Mouse (Mus musculus) inflammation-experienced regulatory T-cells (primary cell): ENCODE measurements around the gene Olfr930. TPM values are rescaled to one million over a fixed set of nuclear protein-coding genes. Genes with fewer than 3 reads are reported as not detected.

ENCODE experiments used
- polyA plus RNA-seq, 2 experiments: library from polyadenylated mRNA; unstranded; fragments of 100-300 nt; shearing (Covaris generic); gene quantifications; one replicate each; pipeline ENCODE4 v1.2.1; 2017

The Olfr930 gene
- not detected for polyA plus RNA-seq

DNA sequence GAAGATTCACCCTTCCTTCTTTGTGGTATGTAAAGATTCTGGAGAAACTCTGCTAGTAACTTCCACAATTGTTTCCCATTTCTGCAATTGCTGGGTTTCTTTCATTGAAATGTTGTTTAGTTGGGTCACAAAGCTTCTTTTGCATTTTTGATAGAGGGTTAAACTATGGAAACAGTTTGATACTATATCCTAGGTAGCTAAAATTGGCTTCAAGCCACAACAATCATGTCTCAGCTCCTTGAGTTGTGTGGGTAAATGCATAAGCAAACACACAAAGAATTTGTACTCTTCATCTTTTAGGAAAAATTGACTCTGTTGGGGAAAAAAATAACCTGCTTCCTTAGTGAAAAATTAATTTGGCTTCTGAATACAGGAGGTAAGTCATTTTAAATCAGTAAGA, at the start of gene Olfr930:
Gene Olfr930 (plus strand): TSS at position 301 of the 400 bp plus-strand sequence.

DNA sequence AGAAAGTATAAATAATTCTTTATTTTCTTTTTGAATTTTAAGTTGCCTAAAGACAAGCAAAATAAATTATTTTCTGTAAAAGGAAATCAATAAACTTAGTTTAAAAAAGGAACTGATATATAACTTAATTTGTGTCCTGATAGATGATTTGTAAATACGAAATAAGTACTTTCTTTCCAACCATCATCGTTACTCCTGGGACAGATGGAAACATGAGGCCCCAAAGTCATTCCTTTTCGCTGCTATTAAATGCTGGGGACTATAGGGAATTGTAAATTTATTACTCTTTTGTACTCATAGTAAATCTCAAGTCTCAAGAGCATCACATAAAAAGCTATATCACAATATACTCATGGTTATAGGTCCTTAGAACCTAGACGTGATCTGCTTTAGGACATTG, 42.4 kb downstream of the Olfr930 start, which contains the start of gene Olfr933:
Gene Olfr933 (plus strand): TSS at position 301 of the 400 bp plus-strand sequence.

Other genes with a start within 250 kb of the Olfr930 start
- gene Olfr919, start 226.1 kb upstream of the Olfr930 start, polyA plus RNA-seq: not detected
- 10 to 100 TPM; 36.6 to 44.6 TPM for gene Vwa5a, start 211.5 kb upstream of the Olfr930 start, polyA plus RNA-seq
- 1 to 10 TPM in 1 of 2 experiments, under 1 TPM in 1; 0.17 to 1.5 TPM for gene Olfr920, start 177.5 kb upstream of the Olfr930 start, polyA plus RNA-seq
- gene Olfr921, start 156.7 kb upstream of the Olfr930 start, polyA plus RNA-seq: under 1 TPM in 1 of 2 experiments, not detected in 1; 0.09 TPM
- gene Olfr922, start 115.2 kb upstream of the Olfr930 start, polyA plus RNA-seq: not detected
- 1 to 10 TPM in 1 of 2 experiments, not detected in 1; 1.5 TPM for gene Olfr923, start 103.3 kb upstream of the Olfr930 start, polyA plus RNA-seq
- not detected for gene Olfr924, start 85.4 kb upstream of the Olfr930 start, polyA plus RNA-seq
- gene Olfr26, start 74.7 kb upstream of the Olfr930 start, polyA plus RNA-seq: under 1 TPM in 1 of 2 experiments, not detected in 1; 0.31 TPM
- not detected for gene Olfr926, start 52.7 kb upstream of the Olfr930 start, polyA plus RNA-seq
- gene Olfr933, start 42.5 kb downstream of the Olfr930 start, polyA plus RNA-seq: under 1 TPM in 1 of 2 experiments, not detected in 1; 0.18 TPM
- not detected for gene Olfr934, start 58.5 kb downstream of the Olfr930 start, polyA plus RNA-seq
- under 1 TPM in 1 of 2 experiments, not detected in 1; 0.16 TPM for gene Olfr935, start 69.9 kb downstream of the Olfr930 start, polyA plus RNA-seq
- under 1 TPM in 1 of 2 experiments, not detected in 1; 0.99 TPM for gene Olfr146, start 93.6 kb downstream of the Olfr930 start, polyA plus RNA-seq
- gene Olfr937, start 135.1 kb downstream of the Olfr930 start, polyA plus RNA-seq: not detected
- not detected for gene Olfr938, start 149.1 kb downstream of the Olfr930 start, polyA plus RNA-seq
- not detected for gene Olfr27, start 198.3 kb downstream of the Olfr930 start, polyA plus RNA-seq
- gene Olfr943, start 236.5 kb downstream of the Olfr930 start, polyA plus RNA-seq: 1 to 10 TPM in 1 of 2 experiments, under 1 TPM in 1; 0.19 to 1.1 TPM